Mouse (Mus musculus) C2C12 (cell line): ENCODE measurements around the gene Zfp383. TPM values are rescaled to one million over a fixed set of nuclear protein-coding genes. Genes with fewer than 3 reads are reported as not detected.

Source experiments
- H3K27me3 ChIP-seq: one replicate; pipeline ENCODE4 v1.6.1; 2011; ENCODE audit not compliant: control insufficient read depth, insufficient read depth, insufficient read length
- H3K36me3 ChIP-seq: one replicate; pipeline ENCODE4 v1.6.1; 2011; ENCODE audit not compliant: control insufficient read depth, insufficient read depth
- H3K4me3 ChIP-seq: one replicate; pipeline ENCODE4 v1.5.1; 2011; ENCODE audit warnings: mild to moderate bottlenecking, control low read depth; ENCODE audit not compliant: poor library complexity, insufficient read depth, severe bottlenecking
- H3K79me2 ChIP-seq: one replicate; pipeline ENCODE4 v1.6.1; 2011; ENCODE audit not compliant: control insufficient read depth, insufficient read depth
- H3K79me3 ChIP-seq: one replicate; pipeline ENCODE4 v1.6.1; 2011; ENCODE audit warnings: low read depth, control low read depth
- H3ac ChIP-seq: one replicate; pipeline ENCODE3; 2011; ENCODE audit warnings: low read depth; ENCODE audit not compliant: control insufficient read depth, insufficient read length
- CEBPB ChIP-seq: IDR thresholded peaks from one replicate; pipeline ENCODE4 v1.6.1; 2011; ENCODE audit warnings: low read depth, mild to moderate bottlenecking, control low read depth, moderate library complexity
- CTCF ChIP-seq: IDR thresholded peaks from one replicate; pipeline ENCODE4 v1.5.1; 2011; ENCODE audit not compliant: control insufficient read depth, insufficient read depth, insufficient read length
- FOSL1 ChIP-seq: IDR thresholded peaks from one replicate; pipeline ENCODE4 v1.8.0; 2011; ENCODE audit warnings: mild to moderate bottlenecking, low read length; ENCODE audit not compliant: poor library complexity, insufficient read depth, severe bottlenecking
- MAX ChIP-seq: IDR thresholded peaks from one replicate; pipeline ENCODE4 v1.6.1; 2011; ENCODE audit warnings: mild to moderate bottlenecking, control low read depth
- MYOD1 ChIP-seq: IDR thresholded peaks from one replicate; pipeline ENCODE4 v1.6.1; 2011; ENCODE audit warnings: low read depth; ENCODE audit not compliant: control insufficient read depth, insufficient read length
- MYOG ChIP-seq: IDR thresholded peaks from one replicate; pipeline ENCODE4 v1.6.1; 2011; ENCODE audit not compliant: control insufficient read depth, insufficient read length; ENCODE audit errors: extremely low read depth
- USF1 ChIP-seq: IDR thresholded peaks from one replicate; pipeline ENCODE4 v1.6.1; 2011; ENCODE audit warnings: low read depth, mild to moderate bottlenecking, control low read depth, moderate library complexity
- polyA plus RNA-seq: library from polyadenylated mRNA; unstranded; fragments of >200 nt; fragmentation: generic; extraction: Trizol; gene quantifications from one replicate; pipeline ENCODE4 v1.2.1, GENCODE M21; 2012; ENCODE audit warnings: missing spikeins

Zfp383 gene
- polyA plus RNA-seq, 1 experiment: 1.8 TPM

DNA sequence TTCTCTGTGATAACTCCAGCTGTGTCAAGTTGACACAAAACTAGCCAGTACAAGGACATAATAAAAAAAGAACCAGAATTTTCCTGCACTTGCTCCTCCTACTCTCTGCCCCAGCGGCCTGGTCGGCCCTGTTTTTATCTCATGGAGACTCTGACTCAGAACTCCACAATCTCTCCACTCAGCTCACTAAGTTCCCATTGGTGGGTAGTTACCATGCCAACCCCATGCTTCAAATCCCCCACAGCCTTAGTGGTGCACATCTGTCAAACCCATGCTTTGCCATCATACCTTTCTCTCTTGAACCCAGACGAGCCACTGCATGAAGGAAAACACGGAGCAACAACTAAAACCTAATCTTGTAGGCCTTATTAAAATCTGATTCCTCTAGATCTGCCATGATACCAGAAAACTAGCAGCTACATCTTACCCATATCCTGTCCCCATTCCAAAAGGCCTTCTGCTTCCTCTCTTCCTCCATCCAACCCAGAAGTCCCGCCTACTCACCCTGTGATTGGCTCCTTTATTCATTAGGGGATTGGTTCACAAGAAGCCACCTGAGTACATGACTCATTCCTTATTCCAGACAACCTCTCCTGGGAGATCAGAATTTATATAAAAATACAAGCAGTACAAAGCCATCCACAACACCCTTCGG, 13.5 kb downstream of the Zfp383 start:
- H3ac ChIP-seq: no peak overlapping the region
- H3K79me2 ChIP-seq: no peaks in the 10 kb centered on the region
- no peaks in the 10 kb centered on the region for H3K79me3 ChIP-seq
- H3K36me3 ChIP-seq: no peaks in the 10 kb centered on the region
- no peaks in the 10 kb centered on the region for H3K27me3 ChIP-seq
- no peak overlapping the region for H3K4me3 ChIP-seq
- TF ChIP-seq MYOG: no peak
- TF ChIP-seq USF1: no peak
- TF ChIP-seq CEBPB: no peak
- TF ChIP-seq MYOD1: no peak

DNA sequence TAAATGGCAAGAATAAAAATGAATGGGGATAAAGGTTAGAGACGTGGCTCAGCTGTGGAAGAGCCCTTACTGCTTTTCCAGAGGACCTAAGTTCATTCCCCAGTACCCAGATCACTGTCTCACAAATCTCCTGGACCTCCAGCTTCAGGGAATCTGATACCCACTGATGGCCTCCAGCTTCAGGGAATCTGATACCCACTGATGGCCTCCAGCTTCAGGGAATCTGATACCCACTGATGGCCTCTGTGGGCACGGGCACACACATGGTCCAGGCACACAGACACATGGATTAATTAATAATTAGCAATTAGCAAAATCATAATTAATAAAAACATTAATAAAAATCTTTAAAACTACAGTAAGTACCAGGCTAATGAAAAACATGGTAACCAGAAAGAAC, 14.8 kb downstream of the Zfp383 start:
- TF ChIP-seq MYOD1 (no peak), MYOG (no peak), FOSL1 (no peak), CEBPB (no peak), CTCF (no peak), MAX (no peak), USF1 (no peak)

DNA sequence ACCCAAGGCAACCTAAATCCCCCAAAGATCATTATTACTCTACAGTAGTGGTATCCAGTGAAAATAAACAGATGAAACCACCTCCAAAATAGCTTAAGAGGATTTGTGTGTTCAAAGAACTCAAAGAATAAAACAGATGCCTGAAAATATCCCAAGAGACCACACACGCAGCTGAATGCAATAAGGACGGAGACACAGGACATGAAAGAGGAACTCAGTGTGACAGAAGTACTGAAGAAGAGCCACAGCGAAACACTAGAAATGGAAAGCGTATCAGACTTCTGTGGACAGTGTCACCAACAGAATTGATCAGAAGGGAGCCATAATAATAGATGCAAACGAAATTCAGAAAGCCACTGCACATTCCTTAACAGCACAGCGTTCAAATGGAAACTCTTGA, 30.8 kb downstream of the Zfp383 start:
- Histone ChIP-seq H3K4me3 (no peak overlapping the region), H3K36me3 (peaks cover 14% of the 10 kb centered on the region), H3K79me3 (no peaks in the 10 kb centered on the region), H3K79me2 (no peaks in the 10 kb centered on the region), H3ac (no peak overlapping the region), H3K27me3 (no peaks in the 10 kb centered on the region)
- no peak for TF ChIP-seq USF1
- no peak for TF ChIP-seq CTCF
- TF ChIP-seq CEBPB: no peak
- no peak for TF ChIP-seq MAX
- TF ChIP-seq MYOD1: no peak
- no peak for TF ChIP-seq MYOG
- no peak for TF ChIP-seq FOSL1

More for the DNA sequence above, 14.8 kb downstream of the Zfp383 start:
- Histone ChIP-seq H3ac (no peak overlapping the region), H3K79me3 (no peaks in the 10 kb centered on the region), H3K79me2 (no peaks in the 10 kb centered on the region), H3K4me3 (no peak overlapping the region), H3K27me3 (no peaks in the 10 kb centered on the region), H3K36me3 (no peaks in the 10 kb centered on the region)

DNA sequence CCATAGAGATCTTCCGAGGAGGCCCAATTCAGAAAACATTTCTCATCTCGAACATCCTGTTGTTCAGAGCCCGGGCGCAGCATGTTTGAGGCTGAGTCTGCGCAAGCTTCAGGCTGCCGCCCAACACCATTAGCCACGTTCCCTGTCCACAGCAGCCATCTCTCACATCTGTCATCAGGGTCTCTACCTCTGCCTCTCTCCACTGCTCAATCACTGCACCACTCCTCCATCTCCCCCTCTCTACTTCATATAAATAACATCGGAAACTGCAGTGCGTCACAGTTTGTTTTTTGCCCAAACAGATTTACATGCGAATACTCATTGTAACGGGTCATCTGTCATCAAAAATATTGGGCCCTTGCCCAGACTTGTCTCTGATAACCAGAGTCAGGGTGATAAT, 33.0 kb downstream of the Zfp383 start:
- no peaks in the 10 kb centered on the region for H3K36me3 ChIP-seq
- H3K79me2 ChIP-seq: no peaks in the 10 kb centered on the region
- no peak overlapping the region for H3ac ChIP-seq
- H3K79me3 ChIP-seq: no peaks in the 10 kb centered on the region
- no peaks in the 10 kb centered on the region for H3K27me3 ChIP-seq
- TF ChIP-seq CTCF: no peak
- TF ChIP-seq FOSL1: no peak
- no peak for TF ChIP-seq MAX
- no peak for TF ChIP-seq USF1
- no peak for TF ChIP-seq CEBPB
- no peak for TF ChIP-seq MYOG
- TF ChIP-seq MYOD1: no peak
- H3K4me3 ChIP-seq: no peak overlapping the region

DNA sequence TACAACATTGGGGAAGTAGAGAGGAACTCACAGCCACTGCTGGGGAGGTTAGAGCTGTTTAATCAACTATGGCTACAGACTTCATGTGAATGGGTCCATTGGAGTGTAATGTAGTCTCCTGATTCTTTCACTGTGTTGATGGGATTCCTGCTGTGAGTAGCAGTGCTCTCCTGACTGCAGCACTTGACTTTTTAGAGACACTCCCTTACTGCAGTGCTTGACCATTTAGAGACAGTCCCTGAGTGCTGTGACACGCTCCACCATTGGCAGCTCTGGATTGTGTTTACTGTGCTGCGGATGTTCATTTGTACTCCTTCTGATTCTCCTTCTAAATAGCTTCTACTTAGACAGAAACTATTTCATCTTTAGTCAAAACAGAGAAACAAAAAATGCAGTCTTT, 34.7 kb downstream of the Zfp383 start:
- Histone ChIP-seq H3K79me2 (no peaks in the 10 kb centered on the region), H3K36me3 (no peaks in the 10 kb centered on the region), H3K79me3 (no peaks in the 10 kb centered on the region), H3ac (no peak overlapping the region), H3K4me3 (no peak overlapping the region), H3K27me3 (no peaks in the 10 kb centered on the region)
- TF ChIP-seq MYOG (no peak), FOSL1 (no peak), USF1 (no peak), CEBPB (no peak)

DNA sequence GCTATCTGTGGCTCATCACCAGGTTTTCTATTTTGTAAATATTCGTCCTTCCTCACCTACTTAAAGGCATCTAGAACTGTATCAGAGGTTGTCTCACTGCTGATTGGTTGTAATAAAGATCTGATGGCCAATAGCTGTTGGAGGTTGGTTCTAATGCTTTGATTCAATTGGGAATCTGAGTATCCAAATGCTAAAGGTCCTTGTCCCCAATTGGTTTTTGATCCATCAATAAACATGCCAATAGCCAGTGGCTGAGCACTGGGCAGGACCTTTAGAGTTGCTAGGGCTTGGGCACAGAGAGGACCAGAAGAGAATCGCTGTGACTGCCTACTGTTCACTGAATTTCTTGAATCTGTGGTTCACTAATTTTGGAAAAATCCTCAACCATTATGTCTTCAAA, 35.7 kb downstream of the Zfp383 start:
- no peaks in the 10 kb centered on the region for H3K27me3 ChIP-seq
- H3K36me3 ChIP-seq: no peaks in the 10 kb centered on the region
- H3K79me2 ChIP-seq: no peaks in the 10 kb centered on the region
- TF ChIP-seq CEBPB: no peak
- TF ChIP-seq MYOG: no peak
- no peak for TF ChIP-seq USF1
- TF ChIP-seq MAX: no peak
- no peak for TF ChIP-seq MYOD1
- TF ChIP-seq CTCF: no peak
- no peak for TF ChIP-seq FOSL1
- H3K79me3 ChIP-seq: no peaks in the 10 kb centered on the region
- H3ac ChIP-seq: no peak overlapping the region
- no peak overlapping the region for H3K4me3 ChIP-seq
